Mouse (Mus musculus) liver, postnatal 0 days (tissue): Measurements from ENCODE around the gene Hcn1. TPM values are rescaled to one million over a fixed set of nuclear protein-coding genes. Genes with fewer than 3 reads are reported as not detected.

ENCODE experiments used
- ATAC-seq: fragments of 200-750 bp; cut with Nextera tagmentation; 2 replicates; pipeline ENCODE4 v1.8.0; 2017; ENCODE audit warnings: mild to moderate bottlenecking, moderate library complexity
- DNase-seq: peaks from one replicate; pipeline ENCODE4 v3.0.0-alpha.2; 2016
- H3K27ac ChIP-seq: fragments of 300-500 bp; sonication (generic); 2 replicates; pipeline ENCODE4 v1.5.1; 2014; ENCODE audit warnings: antibody characterized with exemption, moderate library complexity, mild to moderate bottlenecking, low read depth
- H3K27me3 ChIP-seq: fragments of 300-500 bp; sonication (generic); 2 replicates; pipeline ENCODE4 v1.6.1; 2014; ENCODE audit warnings: low read length, control low read depth, mixed read lengths; ENCODE audit not compliant: insufficient read depth
- H3K36me3 ChIP-seq: fragments of 300-500 bp; sonication (generic); replicated peaks from 2 replicates; pipeline ENCODE4 v1.6.1; 2014; ENCODE audit warnings: mild to moderate bottlenecking, control low read depth, low read length, moderate library complexity, mixed read lengths; ENCODE audit not compliant: insufficient read depth
- H3K4me1 ChIP-seq: fragments of 300-500 bp; sonication (generic); 2 replicates; pipeline ENCODE4 v1.6.1; 2014; ENCODE audit warnings: antibody characterized with exemption, mild to moderate bottlenecking, control low read depth; ENCODE audit not compliant: insufficient read depth
- H3K4me2 ChIP-seq: fragments of 300-500 bp; sonication (generic); 2 replicates; pipeline ENCODE4 v1.6.1; 2014; ENCODE audit warnings: low read depth, mild to moderate bottlenecking, low read length, moderate library complexity, mixed read lengths
- H3K4me3 ChIP-seq: fragments of 300-500 bp; sonication (generic); 2 replicates; pipeline ENCODE4 v1.5.1; 2014; ENCODE audit warnings: low read depth, low read length
- H3K9ac ChIP-seq: fragments of 300-500 bp; sonication (generic); replicated peaks from 2 replicates; pipeline ENCODE4 v1.6.1; 2014; ENCODE audit warnings: mild to moderate bottlenecking, moderate library complexity
- H3K9me3 ChIP-seq: fragments of 300-500 bp; sonication (generic); 2 replicates; pipeline ENCODE4 v1.6.1; 2016; ENCODE audit warnings: mild to moderate bottlenecking, control low read depth, low read length, mixed read lengths
- CTCF ChIP-seq: sonication (generic); IDR thresholded peaks from 2 replicates; pipeline ENCODE4 v1.5.1; 2016; ENCODE audit warnings: antibody characterized with exemption, low read depth
- EP300 ChIP-seq: IDR thresholded peaks from 2 replicates; pipeline ENCODE4 v1.6.1; 2016; ENCODE audit warnings: antibody characterized with exemption, low read depth, mild to moderate bottlenecking
- WGBS: fragments of 180-500 bp; shearing (Covaris S2); extraction: QIAGEN DNeasy Blood & Tissue Kit; methylation state at CpG from one replicate; pipeline ENCODE4 v1.1.7; 2014; ENCODE audit not compliant: insufficient replicate concordance; 5-methylcytosine and 5-hydroxymethylcytosine counted together
- polyA plus RNA-seq: library from polyadenylated mRNA; unstranded; fragments of >200 nt; fragmentation: Nextera tagmentation; extraction: Ambion mirVana; gene quantifications from 2 replicates; pipeline ENCODE4 v1.2.1, GENCODE M21; 2015

The Hcn1 gene
- polyA plus RNA-seq, 1 experiment from 2014 or later = not detected

DNA sequence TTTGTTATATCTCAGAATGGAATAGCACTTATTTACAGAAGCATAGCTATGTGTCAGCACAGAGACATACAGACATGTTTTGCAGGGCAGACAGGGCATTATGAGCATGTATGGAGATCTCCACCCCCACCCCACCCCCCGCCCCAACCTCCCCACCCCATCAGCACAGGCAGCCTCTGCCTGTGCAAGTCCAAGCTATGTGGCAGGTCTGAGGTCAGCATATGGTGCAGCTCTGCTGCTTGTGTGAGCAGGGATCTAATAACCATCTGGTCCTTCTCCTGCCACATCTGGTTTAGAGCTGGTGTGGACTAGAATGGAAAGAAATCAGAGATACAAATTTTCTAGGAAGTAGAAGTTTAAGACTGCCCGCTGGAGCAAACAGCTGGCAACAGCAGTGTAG is 424.4 kb downstream of the Hcn1 start:
- H3K36me3 ChIP-seq = no peaks in the 10 kb centered on the region
- no peak overlapping the region for H3K9ac ChIP-seq
- no peak overlapping the region for H3K4me3 ChIP-seq
- no peak for DNase-seq
- no peaks in the 10 kb centered on the region for H3K9me3 ChIP-seq
- ATAC-seq = no peak
- H3K27me3 ChIP-seq = no peaks in the 10 kb centered on the region
- 77% methylated on average over 2 of the region's 2 CpGs for WGBS
- no peak overlapping the region for H3K4me2 ChIP-seq
- no peaks in the 10 kb centered on the region for H3K4me1 ChIP-seq
- TF ChIP-seq CTCF = no peak
- no peak for TF ChIP-seq EP300
- no peak overlapping the region for H3K27ac ChIP-seq

DNA sequence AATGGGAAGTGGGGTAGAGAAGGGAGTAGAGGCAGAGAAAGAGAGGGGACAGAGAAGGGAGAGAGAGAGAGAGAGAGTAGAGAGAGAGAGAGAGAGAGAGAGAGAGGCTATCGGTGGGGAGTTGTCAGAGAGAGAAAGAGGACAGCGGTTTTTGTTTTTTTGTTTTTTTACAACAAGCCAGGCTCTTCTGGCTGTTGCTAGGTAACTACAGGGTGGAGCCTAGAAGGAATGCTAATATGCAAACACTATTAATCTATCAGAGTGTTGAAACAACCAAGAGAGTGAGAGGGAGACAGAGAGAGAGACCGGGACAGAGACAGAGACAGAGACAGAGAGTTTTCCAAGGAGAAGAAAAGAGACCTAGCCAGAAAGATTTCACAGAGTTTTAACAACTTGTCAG is 425.7 kb downstream of the Hcn1 start:
- no peaks in the 10 kb centered on the region for H3K27me3 ChIP-seq
- ATAC-seq = no peak
- WGBS = 43% methylated on average over 3 of the region's 3 CpGs
- no peak overlapping the region for H3K27ac ChIP-seq
- no peak overlapping the region for H3K9ac ChIP-seq
- H3K9me3 ChIP-seq = no peaks in the 10 kb centered on the region
- no peaks in the 10 kb centered on the region for H3K4me1 ChIP-seq
- no peak for DNase-seq
- H3K4me2 ChIP-seq = no peak overlapping the region
- no peak overlapping the region for H3K4me3 ChIP-seq
- no peak for TF ChIP-seq EP300
- TF ChIP-seq CTCF = no peak
- H3K36me3 ChIP-seq = no peaks in the 10 kb centered on the region

DNA sequence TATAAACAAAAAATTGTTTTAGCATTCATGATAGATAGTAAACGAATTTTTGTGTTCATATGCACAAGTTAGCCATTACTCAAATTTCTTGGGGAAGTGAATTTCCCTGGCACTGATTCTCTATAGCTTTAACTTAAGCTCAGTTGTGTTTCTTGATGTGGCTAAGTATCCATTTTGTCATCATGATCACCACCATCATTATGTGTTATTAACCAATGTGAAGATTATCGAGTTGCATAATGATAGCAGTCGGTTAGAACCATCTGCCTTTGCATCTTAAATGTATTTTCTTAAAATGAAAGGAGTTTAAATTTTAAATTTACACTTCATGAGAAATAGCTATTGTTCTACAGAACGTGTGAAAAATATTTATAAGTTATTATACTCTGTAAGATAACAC is 426.5 kb downstream of the Hcn1 start:
- no peak for TF ChIP-seq EP300
- TF ChIP-seq CTCF = no peak

GRCm38 (mm10) chr13:118029579-118029978 is 427.5 kb downstream of the Hcn1 start:
- H3K9me3 ChIP-seq = no peaks in the 10 kb centered on the region
- no peak overlapping the region for H3K4me3 ChIP-seq
- no peaks in the 10 kb centered on the region for H3K4me1 ChIP-seq
- TF ChIP-seq CTCF (no peak), EP300 (no peak)
- no peak for DNase-seq
- H3K27ac ChIP-seq = no peak overlapping the region
- H3K4me2 ChIP-seq = no peak overlapping the region
- no peaks in the 10 kb centered on the region for H3K27me3 ChIP-seq
- 53% methylated on average over 3 of the region's 3 CpGs for WGBS
- no peaks in the 10 kb centered on the region for H3K36me3 ChIP-seq
- ATAC-seq = no peak
- no peak overlapping the region for H3K9ac ChIP-seq

More for the DNA sequence above, 426.5 kb downstream of the Hcn1 start:
- H3K27me3 ChIP-seq = no peaks in the 10 kb centered on the region
- no peaks in the 10 kb centered on the region for H3K4me1 ChIP-seq
- no peak overlapping the region for H3K4me3 ChIP-seq
- H3K9ac ChIP-seq = no peak overlapping the region
- H3K27ac ChIP-seq = no peak overlapping the region
- H3K9me3 ChIP-seq = no peaks in the 10 kb centered on the region
- no peaks in the 10 kb centered on the region for H3K36me3 ChIP-seq
- WGBS = 65% methylated on average over 4 of the region's 4 CpGs
- no peak for ATAC-seq
- no peak for DNase-seq
- no peak overlapping the region for H3K4me2 ChIP-seq

- Histone ChIP-seq H3K9me3 (no peaks in the 10 kb centered on the region), H3K4me2 (no peak overlapping the region), H3K9ac (no peak overlapping the region), H3K4me1 (no peaks in the 10 kb centered on the region), H3K27me3 (no peaks in the 10 kb centered on the region), H3K27ac (no peak overlapping the region), H3K36me3 (no peaks in the 10 kb centered on the region), H3K4me3 (no peak overlapping the region)
- DNase-seq = no peak
- TF ChIP-seq EP300 (no peak), CTCF (no peak)
- no peak for ATAC-seq
- WGBS = 78% methylated on average over 5 of the region's 5 CpGs
Measured at GRCm38 (mm10) chr13:118035598-118035997, 433.5 kb downstream of the Hcn1 start.
